Mouse (Mus musculus): ENCODE results near the gene Gpcpd1.

- TF ChIP-seq POLR2A (IDR thresholded peaks at IDR 0.05; ENCODE audit: low read depth, low read length) (no peak), CTCF (IDR thresholded peaks at IDR 0.05; ENCODE audit: extremely low read depth, insufficient read length, insufficient replicate concordance, low read depth, low read length) (no peak)
Observed at GRCm38 (mm10) chr2:132507521-132507920, 80.0 kb downstream of the Gpcpd1 start.

Data from small intestine, adult 2 months (tissue).